Mouse (Mus musculus): ENCODE data around the gene Sdhb. TPM values are rescaled to one million over a fixed set of nuclear protein-coding genes. Genes with fewer than 3 reads are reported as not detected.

Gene Sdhb
- polyA plus RNA-seq, 1 experiment from 2014 or later, result 442 TPM

DNA sequence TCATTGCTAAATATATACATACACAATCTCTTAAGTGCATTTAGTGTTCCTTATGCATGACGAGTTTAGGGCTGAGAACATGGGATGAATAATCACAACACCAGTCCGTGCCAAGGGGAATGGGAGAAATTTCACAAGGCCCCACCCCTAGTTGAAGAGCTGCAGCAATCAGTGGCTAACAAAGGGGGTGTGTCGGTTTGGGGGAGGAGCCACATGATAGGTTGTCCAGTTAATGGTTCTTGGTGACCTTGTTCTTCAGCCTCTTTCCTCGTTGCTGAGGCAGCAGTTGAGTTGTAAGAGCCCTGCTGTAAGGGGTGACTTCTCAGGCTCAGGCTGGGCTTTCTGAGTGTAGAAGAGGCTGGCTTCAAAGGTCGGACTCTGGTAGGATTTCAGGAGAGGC is 1.9 kb downstream of the Sdhb start:
- no peak for ATAC-seq (ENCODE audit: low FRiP score, low TSS enrichment)
- H3K4me1 ChIP-seq (ENCODE audit: control insufficient read depth, insufficient read depth, low read length), result peaks cover 17% of the 10 kb centered on the region
- no peak overlapping the region for H3K9ac ChIP-seq (ENCODE audit: low read depth, low read length)
- H3K27me3 ChIP-seq (ENCODE audit: control insufficient read depth, insufficient read depth, low read length), result no peaks in the 10 kb centered on the region
- H3K9me3 ChIP-seq (ENCODE audit: control insufficient read depth, low read length), result no peaks in the 10 kb centered on the region
- no peak overlapping the region for H3K27ac ChIP-seq (ENCODE audit: low read depth, low read length)
- H3K4me3 ChIP-seq (ENCODE audit: low read length), result no peak overlapping the region
- H3K4me2 ChIP-seq (replicated peaks; ENCODE audit: low read depth, low read length), result no peak overlapping the region
- WGBS, result 30% methylated on average over 5 of the region's 5 CpGs
- peaks cover 21% of the 10 kb centered on the region for H3K36me3 ChIP-seq (ENCODE audit: control insufficient read depth, insufficient read depth, low read length)

DNA sequence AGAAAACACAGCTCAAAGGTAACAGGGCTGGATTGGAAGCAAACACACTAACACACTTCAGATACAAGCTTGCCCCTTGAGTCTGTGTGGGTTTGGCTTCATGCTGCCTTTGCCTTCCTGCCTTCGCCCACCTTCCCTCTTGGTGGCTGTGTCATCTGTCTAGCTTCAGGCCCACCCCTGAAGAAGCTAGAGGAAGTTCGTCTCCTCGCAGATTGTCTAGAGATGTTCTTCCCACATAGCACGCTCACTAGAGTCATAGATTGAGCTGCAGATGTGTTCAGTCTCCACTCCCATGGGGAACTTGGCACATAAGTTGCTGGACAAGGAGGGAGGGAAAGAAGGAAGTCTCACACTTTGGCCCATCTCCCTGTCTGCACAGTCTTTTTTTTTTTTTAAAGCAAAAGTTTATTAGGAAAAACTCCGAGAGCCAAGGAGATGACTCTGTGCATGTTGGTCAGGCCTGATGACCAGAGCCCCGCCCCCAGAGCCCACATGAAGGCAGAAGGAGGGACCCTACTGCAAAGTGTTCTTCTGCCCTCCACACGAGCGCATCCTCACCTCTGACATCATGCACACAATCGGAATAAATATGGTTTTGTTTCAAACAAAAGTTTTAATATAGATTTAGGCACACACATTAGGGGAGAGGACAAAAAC is 3.1 kb downstream of the Sdhb start:
- peaks cover 31% of the 10 kb centered on the region for H3K36me3 ChIP-seq (ENCODE audit: control insufficient read depth, insufficient read depth, low read length)
- WGBS, result 85% methylated on average over 9 of the region's 9 CpGs
- H3K9me3 ChIP-seq (ENCODE audit: control insufficient read depth, low read length), result no peaks in the 10 kb centered on the region
- ATAC-seq (ENCODE audit: low FRiP score, low TSS enrichment), result no peak
- peaks cover 17% of the 10 kb centered on the region for H3K4me1 ChIP-seq (ENCODE audit: control insufficient read depth, insufficient read depth, low read length)
- no peak overlapping the region for H3K27ac ChIP-seq (ENCODE audit: low read depth, low read length)
- no peaks in the 10 kb centered on the region for H3K27me3 ChIP-seq (ENCODE audit: control insufficient read depth, insufficient read depth, low read length)
- no peak overlapping the region for H3K9ac ChIP-seq (ENCODE audit: low read depth, low read length)
- no peak overlapping the region for H3K4me2 ChIP-seq (replicated peaks; ENCODE audit: low read depth, low read length)
- H3K4me3 ChIP-seq (ENCODE audit: low read length), result no peak overlapping the region

GRCm38 (mm10) chr4:140964620-140965019 is 3.6 kb downstream of the Sdhb start:
- no peak for ATAC-seq (ENCODE audit: low FRiP score, low TSS enrichment)
- Histone ChIP-seq H3K27me3 (ENCODE audit: control insufficient read depth, insufficient read depth, low read length) (no peaks in the 10 kb centered on the region), H3K9me3 (ENCODE audit: control insufficient read depth, low read length) (no peaks in the 10 kb centered on the region), H3K36me3 (ENCODE audit: control insufficient read depth, insufficient read depth, low read length) (peaks cover 35% of the 10 kb centered on the region), H3K27ac (ENCODE audit: low read depth, low read length) (no peak overlapping the region), H3K4me1 (ENCODE audit: control insufficient read depth, insufficient read depth, low read length) (peaks cover 17% of the 10 kb centered on the region), H3K9ac (ENCODE audit: low read depth, low read length) (no peak overlapping the region), H3K4me3 (ENCODE audit: low read length) (no peak overlapping the region), H3K4me2 (replicated peaks; ENCODE audit: low read depth, low read length) (no peak overlapping the region)
- whole genome bisulfite sequencing, result 20% methylated on average over 7 of the region's 7 CpGs

DNA sequence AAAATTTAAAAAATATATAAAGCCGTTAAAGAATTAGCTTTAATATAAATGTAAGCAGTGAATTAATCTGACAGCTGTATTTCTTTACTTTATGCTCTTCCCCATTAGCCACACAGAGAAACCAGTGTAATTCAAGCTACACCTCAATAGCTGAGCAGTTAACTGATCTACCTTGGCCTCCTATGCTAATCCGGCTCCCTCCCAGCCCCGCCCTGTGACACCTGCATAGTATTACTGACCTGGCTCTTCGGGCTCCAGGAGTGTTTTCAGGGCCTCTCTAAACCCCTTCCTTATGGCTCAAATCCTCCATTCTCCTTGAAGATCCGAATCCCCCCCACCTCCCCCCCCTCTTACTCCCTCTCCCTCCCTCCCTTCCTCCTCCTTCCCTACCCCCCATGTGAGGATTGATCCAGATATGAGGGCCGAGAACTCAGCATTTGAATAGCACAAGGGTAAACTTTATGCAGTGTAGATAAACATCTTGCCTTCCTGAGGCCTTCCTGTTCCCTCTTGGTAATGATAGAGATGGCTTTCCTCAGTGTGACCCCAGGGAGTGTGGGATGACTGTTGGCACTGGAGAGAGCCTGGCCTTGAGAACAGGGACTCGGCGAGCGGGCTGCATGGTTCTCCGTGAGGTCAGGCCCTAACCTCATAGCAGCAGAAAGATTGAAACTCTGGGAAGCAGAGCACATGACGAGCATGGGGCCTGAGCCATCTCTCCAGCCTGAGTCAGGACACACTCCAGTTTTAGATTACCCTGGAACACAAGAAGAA is 6.6 kb downstream of the Sdhb start:
- no peaks in the 10 kb centered on the region for H3K9me3 ChIP-seq (ENCODE audit: control insufficient read depth, low read length)
- H3K4me2 ChIP-seq (replicated peaks; ENCODE audit: low read depth, low read length), result no peak overlapping the region
- H3K9ac ChIP-seq (ENCODE audit: low read depth, low read length), result no peak overlapping the region
- no peak overlapping the region for H3K4me3 ChIP-seq (ENCODE audit: low read length)
- H3K27me3 ChIP-seq (ENCODE audit: control insufficient read depth, insufficient read depth, low read length), result no peaks in the 10 kb centered on the region
- no peak for ATAC-seq (ENCODE audit: low FRiP score, low TSS enrichment)
- H3K27ac ChIP-seq (ENCODE audit: low read depth, low read length), result no peak overlapping the region
- H3K36me3 ChIP-seq (ENCODE audit: control insufficient read depth, insufficient read depth, low read length), result peaks cover 64% of the 10 kb centered on the region
- H3K4me1 ChIP-seq (ENCODE audit: control insufficient read depth, insufficient read depth, low read length), result peaks cover 7% of the 10 kb centered on the region
- WGBS, result 78% methylated on average over 11 of the region's 11 CpGs

DNA sequence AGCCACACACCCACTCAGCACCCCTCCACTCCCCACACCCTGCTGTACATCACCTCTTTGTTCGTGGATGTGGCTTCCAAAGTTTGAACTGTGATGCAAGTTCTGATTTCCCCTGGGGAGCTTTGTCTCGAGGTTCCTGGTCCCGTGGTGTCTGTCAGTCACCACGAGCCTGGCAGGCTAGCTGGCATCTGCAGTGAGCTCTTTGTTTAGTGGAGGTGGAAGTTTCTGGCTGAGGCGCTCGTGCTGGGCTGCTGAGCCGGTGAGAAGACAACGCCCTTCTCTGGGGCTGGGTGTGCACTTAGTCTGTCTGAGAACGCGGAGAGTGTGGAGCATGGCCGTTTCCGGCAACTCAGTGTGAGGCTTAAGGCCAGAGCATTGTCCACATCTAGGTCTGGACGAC is 10.7 kb downstream of the Sdhb start:
- no peak for ATAC-seq (ENCODE audit: low FRiP score, low TSS enrichment)
- Histone ChIP-seq H3K9me3 (ENCODE audit: control insufficient read depth, low read length) (no peaks in the 10 kb centered on the region), H3K4me2 (replicated peaks; ENCODE audit: low read depth, low read length) (no peak overlapping the region), H3K27me3 (ENCODE audit: control insufficient read depth, insufficient read depth, low read length) (no peaks in the 10 kb centered on the region), H3K4me3 (ENCODE audit: low read length) (no peak overlapping the region), H3K27ac (ENCODE audit: low read depth, low read length) (no peak overlapping the region), H3K9ac (ENCODE audit: low read depth, low read length) (no peak overlapping the region), H3K36me3 (ENCODE audit: control insufficient read depth, insufficient read depth, low read length) (peaks cover 94% of the 10 kb centered on the region), H3K4me1 (ENCODE audit: control insufficient read depth, insufficient read depth, low read length) (no peaks in the 10 kb centered on the region)
- 92% methylated on average over 13 of the region's 13 CpGs for WGBS

GRCm38 (mm10) chr4:140974408-140974807 is 13.4 kb downstream of the Sdhb start:
- H3K4me1 ChIP-seq (ENCODE audit: control insufficient read depth, insufficient read depth, low read length), result no peaks in the 10 kb centered on the region
- H3K4me3 ChIP-seq (ENCODE audit: low read length), result no peak overlapping the region
- ATAC-seq (ENCODE audit: low FRiP score, low TSS enrichment), result no peak
- H3K9ac ChIP-seq (ENCODE audit: low read depth, low read length), result no peak overlapping the region
- H3K36me3 ChIP-seq (ENCODE audit: control insufficient read depth, insufficient read depth, low read length), result peaks cover 95% of the 10 kb centered on the region
- no peak overlapping the region for H3K27ac ChIP-seq (ENCODE audit: low read depth, low read length)
- WGBS, result 97% methylated on average over 6 of the region's 6 CpGs
- H3K27me3 ChIP-seq (ENCODE audit: control insufficient read depth, insufficient read depth, low read length), result no peaks in the 10 kb centered on the region
- H3K9me3 ChIP-seq (ENCODE audit: control insufficient read depth, low read length), result no peaks in the 10 kb centered on the region
- H3K4me2 ChIP-seq (replicated peaks; ENCODE audit: low read depth, low read length), result no peak overlapping the region

DNA sequence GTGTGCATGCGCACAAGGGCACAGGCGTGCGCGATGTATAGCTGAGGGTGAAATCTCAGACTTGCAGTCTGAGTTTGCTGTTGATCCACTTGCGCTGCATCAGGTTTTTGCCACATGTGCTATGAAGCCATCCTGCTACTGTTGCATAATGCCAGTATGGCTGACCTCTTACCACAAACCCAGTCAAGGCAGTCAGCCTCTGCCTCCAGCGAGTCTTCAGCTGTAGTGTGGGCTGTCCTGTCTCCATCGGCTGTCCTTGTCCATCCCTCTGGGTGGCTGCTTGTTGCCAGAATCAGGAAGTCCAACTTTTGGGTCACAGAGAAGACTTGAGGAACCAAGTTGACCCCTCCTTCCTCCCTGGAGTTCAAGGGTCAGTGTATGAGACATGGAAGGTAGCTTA is 14.4 kb downstream of the Sdhb start:
- Histone ChIP-seq H3K27ac (ENCODE audit: low read depth, low read length) (no peak overlapping the region), H3K4me2 (replicated peaks; ENCODE audit: low read depth, low read length) (no peak overlapping the region), H3K4me1 (ENCODE audit: control insufficient read depth, insufficient read depth, low read length) (no peaks in the 10 kb centered on the region), H3K4me3 (ENCODE audit: low read length) (no peak overlapping the region), H3K9me3 (ENCODE audit: control insufficient read depth, low read length) (no peaks in the 10 kb centered on the region), H3K27me3 (ENCODE audit: control insufficient read depth, insufficient read depth, low read length) (no peaks in the 10 kb centered on the region), H3K36me3 (ENCODE audit: control insufficient read depth, insufficient read depth, low read length) (peaks cover 90% of the 10 kb centered on the region), H3K9ac (ENCODE audit: low read depth, low read length) (no peak overlapping the region)
- no peak for ATAC-seq (ENCODE audit: low FRiP score, low TSS enrichment)
- WGBS, result 94% methylated on average over 7 of the region's 7 CpGs

DNA sequence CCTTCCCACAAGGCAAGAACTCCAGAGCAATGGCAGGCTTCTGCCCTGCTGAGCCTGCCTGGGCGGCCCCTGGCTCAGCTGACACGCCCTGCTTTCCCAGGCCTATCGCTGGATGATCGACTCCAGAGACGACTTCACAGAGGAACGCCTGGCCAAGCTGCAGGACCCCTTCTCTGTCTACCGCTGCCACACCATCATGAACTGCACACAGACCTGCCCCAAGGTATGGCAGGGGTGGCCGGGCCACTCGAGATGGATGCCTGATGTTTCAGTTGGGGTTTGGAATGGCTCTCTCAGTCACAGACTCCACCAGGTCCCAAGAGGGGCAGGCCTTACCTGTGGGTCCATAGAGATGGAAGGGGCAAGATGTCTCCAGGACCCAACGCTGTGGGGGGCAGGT is 16.3 kb downstream of the Sdhb start:
- no peaks in the 10 kb centered on the region for H3K9me3 ChIP-seq (ENCODE audit: control insufficient read depth, low read length)
- H3K4me2 ChIP-seq (replicated peaks; ENCODE audit: low read depth, low read length), result no peak overlapping the region
- peaks cover 72% of the 10 kb centered on the region for H3K36me3 ChIP-seq (ENCODE audit: control insufficient read depth, insufficient read depth, low read length)
- H3K9ac ChIP-seq (ENCODE audit: low read depth, low read length), result no peak overlapping the region
- WGBS, result 77% methylated on average over 10 of the region's 10 CpGs
- H3K4me1 ChIP-seq (ENCODE audit: control insufficient read depth, insufficient read depth, low read length), result no peaks in the 10 kb centered on the region
- H3K4me3 ChIP-seq (ENCODE audit: low read length), result no peak overlapping the region
- H3K27ac ChIP-seq (ENCODE audit: low read depth, low read length), result no peak overlapping the region
- ATAC-seq (ENCODE audit: low FRiP score, low TSS enrichment), result no peak
- no peaks in the 10 kb centered on the region for H3K27me3 ChIP-seq (ENCODE audit: control insufficient read depth, insufficient read depth, low read length)

DNA sequence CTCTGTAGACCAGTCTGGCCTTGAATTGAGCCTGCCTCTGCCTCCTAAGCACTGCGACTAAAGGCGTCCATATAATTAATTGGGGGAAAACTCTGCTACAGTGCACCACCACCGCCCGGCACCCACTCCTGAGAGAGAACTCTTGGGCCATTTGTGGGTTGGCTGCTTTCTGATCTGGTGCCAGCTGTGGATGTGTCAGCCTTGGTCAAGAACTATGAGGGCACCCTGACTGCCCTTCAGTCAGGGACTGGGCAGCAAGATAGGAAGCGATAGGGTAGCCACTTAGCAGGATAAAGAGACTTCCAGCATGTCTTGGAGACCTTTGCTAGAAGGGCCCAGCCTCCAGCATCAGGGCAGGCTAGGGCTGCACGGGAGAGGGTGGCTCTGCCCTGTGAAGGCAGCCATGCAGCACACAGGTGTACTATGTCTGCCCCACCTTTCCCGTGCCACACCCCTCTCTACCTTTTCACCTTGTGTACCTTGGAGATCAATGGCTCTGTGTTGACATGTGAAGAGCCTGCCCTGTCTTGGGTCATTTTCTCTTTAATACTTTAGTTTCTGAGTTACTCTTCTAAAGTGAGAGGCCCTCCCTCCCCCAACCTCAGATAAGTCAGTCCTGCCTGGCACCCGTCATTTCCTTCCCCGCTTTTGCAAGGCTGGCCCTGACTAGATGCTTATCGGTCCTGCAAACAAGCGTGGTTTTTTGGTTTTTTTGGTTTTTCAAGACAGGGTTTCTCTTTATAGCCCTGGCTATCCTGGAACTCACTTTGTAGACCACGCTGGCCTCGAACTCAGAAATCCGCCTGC is 17.1 kb downstream of the Sdhb start:
- 93% methylated on average over 14 of the region's 14 CpGs for WGBS
- H3K4me3 ChIP-seq (ENCODE audit: low read length), result no peak overlapping the region
- no peak for ATAC-seq (ENCODE audit: low FRiP score, low TSS enrichment)
- H3K27me3 ChIP-seq (ENCODE audit: control insufficient read depth, insufficient read depth, low read length), result no peaks in the 10 kb centered on the region
- H3K9me3 ChIP-seq (ENCODE audit: control insufficient read depth, low read length), result no peaks in the 10 kb centered on the region
- H3K4me2 ChIP-seq (replicated peaks; ENCODE audit: low read depth, low read length), result no peak overlapping the region
- H3K9ac ChIP-seq (ENCODE audit: low read depth, low read length), result no peak overlapping the region
- 0 out of 2 replicates have a peak, but pooled peaks cover 2% of the 10 kb centered on the region for H3K4me1 ChIP-seq (ENCODE audit: control insufficient read depth, insufficient read depth, low read length)
- peaks cover 64% of the 10 kb centered on the region for H3K36me3 ChIP-seq (ENCODE audit: control insufficient read depth, insufficient read depth, low read length)
- no peak overlapping the region for H3K27ac ChIP-seq (ENCODE audit: low read depth, low read length)
